Mouse (Mus musculus) cortical plate, adult 2 months (tissue): Measurements from ENCODE around the gene Dhrs2.

Source experiments
- CTCF ChIP-seq: fragments of 200-500 bp; IDR thresholded peaks from 2 replicates; pipeline ENCODE4 v1.5.1; 2011; ENCODE audit warnings: mild to moderate bottlenecking, control low read depth, low read length; ENCODE audit not compliant: insufficient read depth; ENCODE audit errors: extremely low read depth
- POLR2A ChIP-seq: fragments of 200-500 bp; IDR thresholded peaks from 2 replicates; pipeline ENCODE4 v1.6.1; 2011; ENCODE audit warnings: mild to moderate bottlenecking, low read length, control low read depth; ENCODE audit not compliant: insufficient read depth; ENCODE audit errors: extremely low read depth

DNA sequence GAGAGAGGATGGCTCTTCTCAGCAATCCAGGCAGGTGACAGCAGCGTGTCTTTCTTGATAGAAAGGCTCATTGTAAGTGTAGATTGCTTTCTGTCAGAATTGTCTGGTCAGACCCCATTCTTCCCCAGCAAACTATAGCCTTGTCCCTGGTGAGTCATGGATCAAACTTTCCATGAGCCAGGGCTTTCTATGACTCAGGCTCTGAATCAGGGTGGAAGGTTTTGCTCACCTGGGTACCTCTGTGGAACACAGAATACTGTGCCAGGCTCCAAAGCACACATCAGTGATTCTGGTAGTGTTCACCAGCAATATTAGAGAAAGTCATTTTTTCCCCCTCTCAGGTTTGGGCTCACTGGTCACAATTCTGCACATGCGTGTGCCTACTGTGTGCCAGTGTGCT is 13.5 kb upstream of the Dhrs2 start:
- no peak for TF ChIP-seq POLR2A
- TF ChIP-seq CTCF, result no peak
